ENCODE assay signal across 13 mouse cellular contexts in genomic region chr8:12171788-12172187, GRCm38 (mm10).
"Had no signal": no experiment of that assay in that cellular context is flagged by ENCODE, and none has a peak within 500 bp of the region (broad histone marks: within the 10 kb centered on the region; RNA-seq: fewer than 3 reads in every experiment).

No protein-coding gene starts in this region.

- H3K4me3 ChIP-seq: layer of hippocampus, adult 2 months; limb, embryonic 13.5 days; neural tube, embryonic 12.5 days had no signal

- H3K4me2 ChIP-seq: limb, embryonic 13.5 days; neural tube, embryonic 12.5 days had no signal

- H3K27ac ChIP-seq: layer of hippocampus, adult 2 months; limb, embryonic 13.5 days; liver, embryonic 14.5 days; neural tube, embryonic 12.5 days had no signal

- DNase-seq: kidney, postnatal 10 days; kidney, postnatal 4 days; left cerebral cortex, postnatal 4 days; lung, adult 18-20 months; retina, postnatal 1 day; right cerebral cortex, postnatal 4 days; spleen, adult 18-20 months; thymus, adult 18-20 months; thymus, postnatal 14 days had no signal

- H3K9ac ChIP-seq: limb, embryonic 13.5 days; liver, embryonic 14.5 days; neural tube, embryonic 12.5 days had no signal

- H3K36me3 ChIP-seq: limb, embryonic 13.5 days; neural tube, embryonic 12.5 days had no signal

- H3K9me3 ChIP-seq: limb, embryonic 13.5 days; neural tube, embryonic 12.5 days had no signal
